In the genomic region with DNA sequence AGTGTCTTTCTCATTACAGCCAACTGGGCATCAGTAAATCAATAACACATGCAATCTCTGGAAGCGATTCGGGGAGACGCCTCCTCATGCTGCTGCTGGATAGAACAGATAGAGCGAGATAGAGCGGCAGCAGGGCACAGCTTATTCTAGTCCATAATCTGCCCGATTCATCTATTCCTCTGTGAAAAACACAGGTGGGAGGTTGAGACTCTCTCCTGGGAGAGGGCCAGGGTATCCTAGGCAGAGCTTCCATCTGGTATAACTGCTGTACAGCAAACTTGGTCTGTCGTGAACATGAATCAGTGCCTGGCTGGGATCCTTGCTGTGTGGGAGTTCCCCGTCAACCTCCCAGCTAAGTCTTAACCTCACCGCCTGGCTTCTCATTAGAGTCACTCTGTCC, we compare ENCODE assay signal across 10 mouse cellular contexts.
DNase-seq lines count a peak whose midpoint lies in the region; ATAC-seq lines count a peak whose summit lies in the region.
"Had no signal": no experiment of that assay in that cellular context is flagged by ENCODE, and none has a peak within 500 bp of the region (broad histone marks: within the 10 kb centered on the region; RNA-seq: fewer than 3 reads in every experiment).

No protein-coding gene starts in this region.

- H3K27ac ChIP-seq in hindbrain, embryonic 16.5 days (ENCODE audit: low read depth, low read length): no peak overlapping the region
- no peak overlapping the region for H3K27ac ChIP-seq in hindbrain, embryonic 13.5 days
- H3K27ac ChIP-seq: hindbrain, embryonic 15.5 days; limb, embryonic 15.5 days had no signal

- 81% methylated on average over 9 of the region's 9 CpGs for WGBS in hindbrain, embryonic 16.5 days
- WGBS in hindbrain, embryonic 13.5 days: 85% methylated on average over 9 of the region's 9 CpGs

- H3K4me2 ChIP-seq in hindbrain, embryonic 16.5 days (ENCODE audit: low read length): no peak overlapping the region
- no peak overlapping the region for H3K4me2 ChIP-seq in hindbrain, embryonic 13.5 days
- H3K4me2 ChIP-seq: hindbrain, embryonic 15.5 days; limb, embryonic 15.5 days had no signal

- H3K36me3 ChIP-seq in hindbrain, embryonic 16.5 days (ENCODE audit: control insufficient read depth, insufficient read depth, low read length): no peaks in the 10 kb centered on the region
- no peaks in the 10 kb centered on the region for H3K36me3 ChIP-seq in hindbrain, embryonic 13.5 days
- H3K36me3 ChIP-seq: hindbrain, embryonic 15.5 days; limb, embryonic 15.5 days had no signal

- no peaks in the 10 kb centered on the region for H3K9me3 ChIP-seq in hindbrain, embryonic 16.5 days (ENCODE audit: control insufficient read depth, low read length)
- H3K9me3 ChIP-seq in hindbrain, embryonic 13.5 days: no peaks in the 10 kb centered on the region
- H3K9me3 ChIP-seq: hindbrain, embryonic 15.5 days; limb, embryonic 15.5 days had no signal

- peak; percentile 52 for DNase-seq in cerebellum, adult 9-10 months
- DNase-seq in layer of hippocampus, adult 18-20 months (ENCODE audit: low spot score in 2 of 2): peak; percentile 86 to 95
- peak; percentile 12 for DNase-seq in left cerebral cortex, postnatal 4 days
- no peak for DNase-seq in spleen, adult 18-20 months
- DNase-seq in heart, postnatal 36 days: no peak
- DNase-seq in testis, postnatal 10 days (ENCODE audit: low spot score): no peak

- H3K9ac ChIP-seq in hindbrain, embryonic 16.5 days (ENCODE audit: low read depth, low read length): no peak overlapping the region
- no peak overlapping the region for H3K9ac ChIP-seq in hindbrain, embryonic 13.5 days
- H3K9ac ChIP-seq: hindbrain, embryonic 15.5 days; limb, embryonic 15.5 days had no signal

- H3K27me3 ChIP-seq in hindbrain, embryonic 16.5 days (replicated peaks; ENCODE audit: control insufficient read depth, insufficient read depth, low read length): no peaks in the 10 kb centered on the region
- no peaks in the 10 kb centered on the region for H3K27me3 ChIP-seq in hindbrain, embryonic 13.5 days
- H3K27me3 ChIP-seq: hindbrain, embryonic 15.5 days; limb, embryonic 15.5 days had no signal

- no peak overlapping the region for H3K4me3 ChIP-seq in hindbrain, embryonic 16.5 days (ENCODE audit: low read length)
- H3K4me3 ChIP-seq in hindbrain, embryonic 13.5 days: no peak overlapping the region
- H3K4me3 ChIP-seq: hindbrain, embryonic 15.5 days; limb, embryonic 15.5 days had no signal

- no peaks in the 10 kb centered on the region for H3K4me1 ChIP-seq in hindbrain, embryonic 16.5 days (ENCODE audit: control insufficient read depth, insufficient read depth, low read depth, low read length)
- no peaks in the 10 kb centered on the region for H3K4me1 ChIP-seq in hindbrain, embryonic 13.5 days (replicated peaks)
- H3K4me1 ChIP-seq: hindbrain, embryonic 15.5 days; limb, embryonic 15.5 days had no signal

- peak; percentile 40; the same call in 1 of the 2 replicates for ATAC-seq in hindbrain, embryonic 16.5 days
- ATAC-seq in hindbrain, embryonic 13.5 days (ENCODE audit: low FRiP score): no peak

- intact Hi-C loops in left cerebral cortex, postnatal 4 days (cut with DNase I): no loop called here
- intact Hi-C loops in heart, postnatal 36 days (cut with DNase I): no loop called here

Comparison
In these comparisons a context has a peak if more than half of its experiments do, and no peak if none do; other contexts are left out.
1. DNase-seq: peak in cerebellum, adult 9-10 months (single experiment), layer of hippocampus, adult 18-20 months (2 of 2) and left cerebral cortex, postnatal 4 days (single experiment); none in spleen, adult 18-20 months (0 of 2), heart, postnatal 36 days (0 of 2) and testis, postnatal 10 days (single experiment).